Mouse (Mus musculus): ENCODE measurements around the gene Mr1. TPM values are rescaled to one million over a fixed set of nuclear protein-coding genes. Genes with fewer than 3 reads are reported as not detected.

The Mr1 gene
- total RNA-seq, 2 experiments from 2014 or later: 2.2 to 2.5 TPM

DNA sequence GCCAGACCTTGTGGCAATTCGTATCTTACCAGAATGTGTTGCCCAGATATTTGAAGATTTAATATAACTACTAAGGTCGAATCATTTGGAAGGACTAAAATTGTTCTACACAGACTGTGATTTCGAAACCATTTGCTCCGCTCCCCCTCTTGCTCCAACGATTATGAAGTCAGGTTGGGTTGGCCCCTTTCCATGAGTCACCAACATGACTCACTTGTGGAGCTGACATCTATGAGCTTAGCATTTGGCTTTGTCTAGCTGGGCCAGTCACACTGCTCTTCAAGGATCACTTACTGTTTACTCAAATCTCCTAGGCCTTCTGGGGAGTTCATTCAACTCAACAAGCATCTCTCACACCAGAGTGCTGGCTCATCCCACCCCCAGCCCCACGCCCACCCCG is 7.8 kb downstream of the Mr1 start:
- DNase-seq (ENCODE audit: low spot score in 2 of 2): no peak

GRCm38 (mm10) chr1:155134866-155135265 is 11.7 kb downstream of the Mr1 start:
- no peak for DNase-seq (ENCODE audit: low spot score in 2 of 2)
- intact Hi-C loops (cut with DNase I): no loop called here

More for the DNA sequence above, 7.8 kb downstream of the Mr1 start:
- intact Hi-C loops (cut with DNase I): no loop called here

DNA sequence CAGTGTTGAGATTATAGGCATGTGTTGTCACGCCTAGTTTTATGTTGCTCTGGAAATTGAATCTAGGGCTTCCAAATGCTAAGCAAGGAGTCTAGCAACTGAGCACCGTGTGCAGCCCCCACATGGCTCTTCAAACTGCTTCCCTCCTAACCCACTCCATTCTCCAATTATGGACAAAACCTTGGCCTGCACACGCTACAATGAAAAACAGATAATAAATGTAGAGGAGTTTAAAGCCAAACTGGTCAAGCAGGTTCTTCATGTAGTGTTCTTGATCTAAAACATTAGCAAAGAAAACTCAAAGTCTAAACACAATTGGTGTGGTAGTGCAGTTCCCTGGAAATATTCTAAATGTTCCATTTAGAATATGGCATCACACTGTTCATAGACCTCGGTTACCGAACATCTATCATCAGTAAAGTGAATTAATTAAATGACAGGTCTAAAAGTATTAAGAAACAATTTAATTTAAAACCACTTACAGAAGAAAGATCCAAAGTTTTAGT is 19.1 kb downstream of the Mr1 start:
- intact Hi-C loops (cut with DNase I): no loop called here
- no peak for DNase-seq (ENCODE audit: low spot score in 2 of 2)

GRCm38 (mm10) chr1:155126716-155127115 is 19.9 kb downstream of the Mr1 start:
- DNase-seq (ENCODE audit: low spot score in 2 of 2): no peak
- intact Hi-C loops (cut with DNase I): no loop called here

DNA sequence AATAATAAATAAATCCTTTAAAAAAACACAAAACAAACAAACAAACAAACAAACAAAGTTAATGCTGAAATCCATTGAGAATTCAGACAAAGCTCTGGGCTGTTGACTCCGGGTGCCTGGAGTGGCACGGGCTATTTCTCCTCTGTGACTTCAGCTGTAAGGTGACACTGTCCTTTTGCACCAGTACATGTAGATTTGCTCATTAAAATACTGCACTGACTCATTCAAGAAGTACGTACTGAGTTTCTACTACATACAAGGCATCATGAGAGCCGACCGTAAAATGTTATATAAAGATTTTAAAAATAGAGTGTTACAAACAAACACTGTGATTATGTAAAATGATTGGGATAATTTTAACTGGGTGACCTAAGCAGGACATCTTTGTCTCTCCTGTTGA is 22.2 kb downstream of the Mr1 start:
- DNase-seq (ENCODE audit: low spot score in 2 of 2): no peak
- intact Hi-C loops (cut with DNase I): no loop called here

GRCm38 (mm10) chr1:155121977-155122939 is 24.4 kb downstream of the Mr1 start:
- intact Hi-C loops (cut with DNase I): no loop called here
- peak in 1 of 2 experiments; percentile 30 for DNase-seq (ENCODE audit: low spot score in 2 of 2)

DNA sequence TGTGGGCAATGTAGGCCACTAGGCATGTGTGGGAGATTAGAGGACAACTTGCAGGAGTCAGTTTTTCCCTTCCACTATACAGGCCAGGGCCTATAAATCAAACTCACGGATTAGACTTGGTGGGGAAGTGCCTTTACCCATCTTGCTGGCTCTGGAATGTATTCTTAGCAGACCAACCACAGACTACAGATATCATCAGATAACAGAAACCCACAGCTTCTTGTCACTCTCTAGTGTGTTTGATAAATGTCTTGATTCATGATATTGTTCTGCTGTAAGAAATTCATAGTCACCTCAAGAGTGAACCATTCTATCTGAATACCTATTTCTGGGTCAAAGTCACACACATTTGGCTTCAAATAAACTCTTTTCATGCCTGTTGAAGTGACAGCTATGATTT is 26.9 kb downstream of the Mr1 start:
- intact Hi-C loops (cut with DNase I): no loop called here
- DNase-seq (ENCODE audit: low spot score in 2 of 2): no peak

DNA sequence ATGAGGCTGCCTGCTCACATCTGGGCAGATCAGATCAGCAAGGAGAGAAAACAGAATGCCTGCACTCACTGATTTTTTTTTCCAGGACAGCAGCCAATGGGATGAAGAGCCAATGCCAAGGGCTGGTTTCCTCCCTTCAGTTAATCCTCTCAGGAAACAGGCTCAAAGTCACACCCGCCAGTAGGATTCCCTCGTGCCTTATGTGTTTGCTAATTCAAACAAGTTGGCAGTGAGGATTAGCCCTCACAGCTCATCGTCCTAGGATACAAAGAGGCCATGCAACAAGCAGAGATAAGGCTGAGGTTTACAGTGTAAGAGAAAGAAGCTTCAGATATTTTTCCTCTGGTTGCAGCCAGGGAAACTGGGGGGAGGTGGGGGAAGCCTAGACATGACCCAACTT is 32.7 kb downstream of the Mr1 start:
- no peak for DNase-seq (ENCODE audit: low spot score in 2 of 2)
- intact Hi-C loops (cut with DNase I): no loop called here

- intact Hi-C loops (cut with DNase I): no loop called here
These were observed 33.7 kb downstream of the Mr1 start for GRCm38 (mm10) chr1:155112875-155113274.

DNA sequence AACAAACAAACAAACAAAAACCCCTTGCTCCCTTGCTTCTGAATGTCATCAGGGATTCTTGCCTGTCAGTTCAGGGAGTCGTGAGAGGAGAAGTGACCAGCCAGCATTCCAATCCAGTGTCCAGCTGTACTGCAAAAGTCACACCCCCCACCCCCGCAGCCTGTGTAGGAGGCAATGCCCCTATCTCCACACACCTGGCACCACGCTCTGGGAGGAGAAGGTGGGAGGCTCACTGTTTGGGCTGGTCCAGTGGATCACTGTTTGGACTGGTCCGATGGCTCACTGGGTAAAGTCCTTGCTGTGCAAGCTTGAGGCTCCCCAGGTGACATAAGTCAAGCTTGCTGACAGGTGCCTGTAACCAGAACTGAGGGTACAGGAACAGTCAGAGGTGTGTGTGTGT is 34.5 kb downstream of the Mr1 start:
- intact Hi-C loops (cut with DNase I): no loop called here

More at GRCm38 (mm10) chr1:155112875-155113274, 33.7 kb downstream of the Mr1 start:
- DNase-seq (ENCODE audit: low spot score in 2 of 2): no peak

DNA sequence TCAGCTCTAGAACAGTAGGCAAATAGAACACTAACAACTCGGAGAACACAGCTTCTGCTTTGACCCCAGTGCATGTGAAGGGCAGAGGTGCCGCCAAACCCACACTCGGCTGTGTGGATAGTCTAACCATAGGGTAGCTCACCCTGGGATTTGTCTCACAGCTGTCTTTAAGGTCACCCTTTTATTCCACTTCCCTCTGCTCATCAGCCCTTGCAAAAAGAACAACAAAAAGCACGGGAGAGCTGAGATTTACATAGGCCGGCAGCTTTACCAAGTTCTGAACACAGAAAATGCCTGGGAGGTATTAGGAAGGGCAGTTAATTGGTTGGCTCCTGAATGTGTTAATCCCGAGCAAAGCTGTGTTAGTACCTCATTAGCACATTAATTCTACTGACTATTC is 35.1 kb downstream of the Mr1 start:
- DNase-seq (ENCODE audit: low spot score in 2 of 2): no peak
- intact Hi-C loops (cut with DNase I): no loop called here

More for the DNA sequence above, 34.5 kb downstream of the Mr1 start:
- DNase-seq (ENCODE audit: low spot score in 2 of 2): no peak

GRCm38 (mm10) chr1:155109387-155110350 is 36.9 kb downstream of the Mr1 start:
- intact Hi-C loops (cut with DNase I): no loop called here
- DNase-seq (ENCODE audit: low spot score in 2 of 2): no peak

GRCm38 (mm10) chr1:155108412-155108811 is 38.2 kb downstream of the Mr1 start:
- intact Hi-C loops (cut with DNase I): no loop called here
- DNase-seq (ENCODE audit: low spot score in 2 of 2): no peak

- DNase-seq (ENCODE audit: low spot score in 2 of 2): no peak
- intact Hi-C loops (cut with DNase I): no loop called here
These were observed 38.8 kb downstream of the Mr1 start for GRCm38 (mm10) chr1:155107843-155108242.

- intact Hi-C loops (cut with DNase I): no loop called here
- DNase-seq (ENCODE audit: low spot score in 2 of 2): no peak
These were observed 40.3 kb downstream of the Mr1 start for GRCm38 (mm10) chr1:155106310-155106709.

GRCm38 (mm10) chr1:155103991-155104390 is 42.6 kb downstream of the Mr1 start:
- intact Hi-C loops (cut with DNase I): loop anchor here (5.0 kb wide), 1 partner anchor 38 kb away; no protein-coding TSS in a partner anchor
- DNase-seq (ENCODE audit: low spot score in 2 of 2): no peak

- intact Hi-C loops (cut with DNase I): loop anchor here (5.0 kb wide), 1 partner anchor 40 kb away; no protein-coding TSS in a partner anchor
These were observed 44.0 kb downstream of the Mr1 start for GRCm38 (mm10) chr1:155102631-155103030.

GRCm38 (mm10) chr1:155099280-155099848 is 47.2 kb downstream of the Mr1 start, which contains the start of gene Ier5:
TSS of gene Ier5 (minus strand) at chr1:155099636.
- intact Hi-C loops (cut with DNase I): loop anchor here (1.0 to 5.0 kb wide), 3 partner anchors 50 to 183 kb away; no protein-coding TSS in a partner anchor
- peak; percentile 95 to 98 for DNase-seq (ENCODE audit: low spot score in 2 of 2)

More at GRCm38 (mm10) chr1:155102631-155103030, 44.0 kb downstream of the Mr1 start:
- DNase-seq (ENCODE audit: low spot score in 2 of 2): no peak
